Mouse (Mus musculus) limb, embryonic 11.5 days (tissue): Measurements from ENCODE around the gene Lrrc4. TPM values are rescaled to one million over a fixed set of nuclear protein-coding genes. Genes with fewer than 3 reads are reported as not detected.
A peak's percentile ranks its signal among the peaks of the same experiment; 100 is the strongest.

Experiments used
- ATAC-seq: fragments of 200-750 bp; cut with Nextera tagmentation; 2 replicates; pipeline ENCODE4 v1.8.0; 2017; ENCODE audit warnings: low read depth; ENCODE audit not compliant: insufficient number of reproducible peaks, low FRiP score, low TSS enrichment
- DNase-seq: peaks from one replicate; pipeline ENCODE4 v3.0.0-alpha.2; 2015; ENCODE audit warnings: low spot score
- H3K27ac ChIP-seq: fragments of 300-500 bp; sonication (generic); replicated peaks from 2 replicates; pipeline ENCODE4 v1.5.1; 2014; ENCODE audit warnings: low read depth, mild to moderate bottlenecking, low read length
- H3K27me3 ChIP-seq: fragments of 300-500 bp; sonication (generic); 2 replicates; pipeline ENCODE4 v1.6.1; 2014; ENCODE audit warnings: mild to moderate bottlenecking, low read length, mixed read lengths; ENCODE audit not compliant: control insufficient read depth, insufficient read depth
- H3K36me3 ChIP-seq: fragments of 300-500 bp; sonication (generic); 2 replicates; pipeline ENCODE4 v1.6.1; 2014; ENCODE audit warnings: mild to moderate bottlenecking, low read length, moderate library complexity, mixed read lengths; ENCODE audit not compliant: control insufficient read depth, insufficient read depth
- H3K4me1 ChIP-seq: fragments of 300-500 bp; sonication (generic); 2 replicates; pipeline ENCODE4 v1.6.1; 2014; ENCODE audit warnings: low read length, mixed read lengths; ENCODE audit not compliant: control insufficient read depth, insufficient read depth
- H3K4me2 ChIP-seq: fragments of 300-500 bp; sonication (generic); 2 replicates; pipeline ENCODE4 v1.6.1; 2014; ENCODE audit warnings: low read depth, mild to moderate bottlenecking, moderate library complexity; ENCODE audit not compliant: severe bottlenecking
- H3K4me3 ChIP-seq: fragments of 300-500 bp; sonication (generic); 2 replicates; pipeline ENCODE4 v1.5.1; 2014; ENCODE audit warnings: low read depth, low read length
- H3K9ac ChIP-seq: fragments of 300-500 bp; sonication (generic); 2 replicates; pipeline ENCODE4 v1.6.1; 2014; ENCODE audit warnings: mild to moderate bottlenecking, low read length
- H3K9me3 ChIP-seq: fragments of 300-500 bp; sonication (generic); 2 replicates; pipeline ENCODE4 v1.6.1; 2016; ENCODE audit warnings: low read length; ENCODE audit not compliant: control insufficient read depth
- WGBS: fragments of 180-500 bp; shearing (Covaris S2); extraction: QIAGEN DNeasy Blood & Tissue Kit; methylation state at CpG from one replicate; pipeline ENCODE4 v1.1.7; 2014; 5-methylcytosine and 5-hydroxymethylcytosine counted together
- polyA plus RNA-seq: library from polyadenylated mRNA; unstranded; fragments of >200 nt; fragmentation: Nextera tagmentation; extraction: Ambion mirVana; gene quantifications from 2 replicates; pipeline ENCODE4 v1.2.1, GENCODE M21; 2014

The Lrrc4 gene
- 0.33 and 0.48 TPM in 2 replicates for polyA plus RNA-seq

DNA sequence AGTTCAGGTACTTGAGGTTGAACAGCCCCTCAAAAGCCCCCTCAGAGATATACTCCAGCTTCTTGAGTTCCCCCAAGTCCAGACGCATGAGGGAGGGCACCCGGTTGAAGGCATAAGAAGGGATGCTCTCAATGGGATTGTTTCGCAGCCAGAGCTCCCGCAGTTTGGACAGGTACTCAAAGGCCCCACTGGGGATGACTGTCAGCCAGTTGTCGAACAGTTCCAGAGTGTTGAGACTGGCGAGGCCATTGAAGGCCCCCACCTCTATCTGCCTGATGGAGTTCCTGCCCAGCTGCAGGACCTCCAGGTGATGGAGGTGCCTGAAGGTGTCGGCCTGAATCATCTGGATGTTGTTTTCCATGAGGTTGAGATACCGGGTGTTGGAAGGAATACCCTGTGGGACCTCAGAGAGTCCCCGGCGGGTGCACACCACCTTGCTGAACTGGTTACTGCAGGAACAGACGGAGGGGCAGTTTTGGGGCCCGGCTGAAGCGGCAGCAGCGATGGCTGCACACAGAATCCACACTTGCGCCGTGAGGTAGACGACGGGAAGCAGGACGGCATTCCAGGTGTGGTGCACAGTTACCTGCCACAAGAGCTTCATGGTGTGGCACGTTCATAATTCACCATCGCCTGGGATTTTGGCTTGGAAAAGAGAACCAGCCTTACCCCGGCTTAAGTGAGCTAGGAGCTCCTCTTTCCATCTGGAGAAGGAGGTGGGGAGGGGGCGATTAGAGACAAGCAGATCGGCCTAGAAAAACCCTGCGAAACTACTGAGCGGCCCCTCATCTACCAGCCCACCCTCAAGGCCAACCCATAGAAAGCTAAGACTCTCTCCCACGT lies at the start of gene Lrrc4:
Lrrc4 (minus strand) TSS at position 737 of the 843 bp plus-strand sequence.
- Histone ChIP-seq H3K36me3 (no peaks in the 10 kb centered on the region), H3K4me3 (peak within 1 kb of the TSS; percentile 54), H3K4me2 (peak within 1 kb of the TSS; percentile 100), H3K9ac (peak within 1 kb of the TSS; percentile 61), H3K9me3 (0 out of 2 replicates have a peak, but pooled peaks cover 2% of the 10 kb centered on the region), H3K4me1 (peaks cover 9% of the 10 kb centered on the region; the same call in 1 of the 2 replicates), H3K27ac (no peak within 1 kb of the TSS), H3K27me3 (peaks cover 25% of the 10 kb centered on the region)
- DNase-seq (peak; percentile 31), ATAC-seq (no peak)
- WGBS, result 23% methylated on average over 27 of the region's 27 CpGs

- no peak overlapping the region for H3K27ac ChIP-seq
- 95% methylated on average over 4 of the region's 4 CpGs for WGBS
- H3K27me3 ChIP-seq, result no peaks in the 10 kb centered on the region
- 0 out of 2 replicates have a peak, but pooled peaks cover 2% of the 10 kb centered on the region for H3K4me1 ChIP-seq
- no peak overlapping the region for H3K9ac ChIP-seq
- no peak overlapping the region for H3K4me2 ChIP-seq
- H3K9me3 ChIP-seq, result no peaks in the 10 kb centered on the region
- peaks cover 5% of the 10 kb centered on the region for H3K36me3 ChIP-seq
- ATAC-seq, result no peak
- no peak overlapping the region for H3K4me3 ChIP-seq
- DNase-seq, result no peak
These were observed 49.4 kb upstream of the Lrrc4 start for GRCm38 (mm10) chr6:28880909-28881308.

- Histone ChIP-seq H3K4me2 (no peak overlapping the region), H3K27me3 (no peaks in the 10 kb centered on the region), H3K9me3 (no peaks in the 10 kb centered on the region), H3K36me3 (no peaks in the 10 kb centered on the region; the same call in 1 of the 2 replicates), H3K4me1 (0 out of 2 replicates have a peak, but pooled peaks cover 2% of the 10 kb centered on the region), H3K27ac (no peak overlapping the region), H3K4me3 (no peak overlapping the region), H3K9ac (no peak overlapping the region)
- DNase-seq, result no peak
- ATAC-seq, result no peak
- WGBS, result 78% methylated on average over 8 of the region's 8 CpGs
These were observed 47.8 kb upstream of the Lrrc4 start for GRCm38 (mm10) chr6:28879315-28879714.

DNA sequence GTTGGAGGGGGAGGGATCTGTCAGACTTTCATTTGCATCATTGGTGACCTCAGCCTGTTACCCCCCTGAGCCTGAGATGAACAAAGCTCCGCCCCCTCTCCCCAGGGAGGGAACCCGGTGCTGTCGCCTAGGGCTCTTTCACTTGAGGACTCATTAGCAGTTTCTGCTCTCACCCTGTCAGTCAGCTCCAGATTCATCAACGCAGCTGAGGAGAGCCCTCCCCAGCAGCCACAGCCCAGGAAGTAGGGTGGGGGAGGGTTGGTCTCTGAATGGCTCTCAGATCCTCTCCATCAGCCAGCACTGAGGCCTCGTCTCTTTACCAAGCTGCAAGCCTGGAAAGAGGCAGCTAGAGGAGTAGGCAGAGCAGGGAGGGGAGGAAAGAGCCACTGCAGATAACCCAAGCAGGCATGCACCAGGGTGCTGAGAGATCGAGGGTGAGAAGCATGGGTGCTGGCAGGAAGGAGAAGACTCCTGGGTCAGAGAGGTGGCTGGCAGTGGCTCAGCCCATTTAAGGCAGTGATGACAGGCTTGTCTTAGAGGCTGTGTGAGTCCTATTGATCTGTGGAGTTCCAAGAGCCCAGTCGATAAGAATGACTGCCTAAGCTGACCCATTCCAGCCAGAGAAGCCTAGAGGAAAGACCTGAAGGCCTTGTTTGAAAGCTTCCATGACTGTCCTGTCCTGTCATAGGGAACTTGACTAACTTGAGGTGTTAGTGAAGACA lies 46.6 kb upstream of the Lrrc4 start:
- H3K27ac ChIP-seq, result no peak overlapping the region
- no peak for ATAC-seq
- no peaks in the 10 kb centered on the region; the same call in 1 of the 2 replicates for H3K36me3 ChIP-seq
- H3K9ac ChIP-seq, result no peak overlapping the region
- DNase-seq, result no peak
- H3K4me2 ChIP-seq, result no peak overlapping the region
- 26% methylated on average over 7 of the region's 7 CpGs for WGBS
- 0 out of 2 replicates have a peak, but pooled peaks cover 2% of the 10 kb centered on the region for H3K4me1 ChIP-seq
- no peak overlapping the region for H3K4me3 ChIP-seq
- no peaks in the 10 kb centered on the region for H3K9me3 ChIP-seq
- H3K27me3 ChIP-seq, result no peaks in the 10 kb centered on the region

DNA sequence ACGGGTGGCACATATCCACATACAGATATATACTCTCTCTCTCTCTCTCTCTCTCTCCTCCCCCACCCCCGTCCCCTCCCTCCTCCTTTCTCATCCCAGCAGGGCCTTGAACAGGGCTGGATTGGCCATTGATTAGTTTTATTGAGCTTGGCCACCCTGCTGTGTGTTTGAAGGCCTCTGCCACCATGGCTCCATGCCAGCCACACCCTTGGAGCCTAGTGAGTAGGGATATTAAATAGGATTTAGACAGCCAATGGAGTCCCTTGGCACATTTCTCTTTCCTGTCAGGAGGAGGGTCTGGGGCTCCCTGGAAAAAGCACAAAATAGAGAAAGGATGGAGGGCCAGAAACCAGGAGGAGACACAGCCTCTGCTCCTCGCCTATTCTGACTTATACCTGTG lies 44.9 kb upstream of the Lrrc4 start:
- no peak for DNase-seq
- no peak overlapping the region for H3K9ac ChIP-seq
- no peaks in the 10 kb centered on the region for H3K36me3 ChIP-seq
- H3K27ac ChIP-seq, result no peak overlapping the region
- 54% methylated on average over 3 of the region's 3 CpGs for whole genome bisulfite sequencing
- H3K27me3 ChIP-seq, result no peaks in the 10 kb centered on the region
- no peak for ATAC-seq
- no peaks in the 10 kb centered on the region for H3K9me3 ChIP-seq
- H3K4me1 ChIP-seq, result 0 out of 2 replicates have a peak, but pooled peaks cover 2% of the 10 kb centered on the region
- no peak overlapping the region for H3K4me2 ChIP-seq
- H3K4me3 ChIP-seq, result no peak overlapping the region

DNA sequence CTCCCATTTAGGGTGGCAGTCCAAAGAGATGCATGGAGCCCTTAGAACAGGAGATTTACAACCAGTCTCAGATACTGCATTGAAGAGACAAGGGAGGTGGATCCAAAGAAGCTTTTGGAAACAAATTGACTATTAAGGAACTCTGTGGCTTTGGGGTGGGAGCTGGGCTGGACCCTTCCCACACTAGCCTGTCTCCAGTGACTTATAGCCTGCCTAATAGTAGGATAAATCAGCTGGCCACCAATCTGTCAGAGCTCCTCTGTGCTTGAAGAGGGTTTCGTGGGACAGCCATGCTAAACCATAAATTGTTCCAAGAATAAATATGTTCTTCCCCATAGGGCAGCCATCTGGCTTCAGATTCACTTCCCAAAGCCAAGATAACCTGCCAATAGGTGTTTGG lies 43.8 kb upstream of the Lrrc4 start:
- ATAC-seq (no peak), DNase-seq (no peak)
- Histone ChIP-seq H3K27ac (no peak overlapping the region), H3K9me3 (no peaks in the 10 kb centered on the region), H3K27me3 (no peaks in the 10 kb centered on the region), H3K4me1 (0 out of 2 replicates have a peak, but pooled peaks cover 2% of the 10 kb centered on the region), H3K4me2 (no peak overlapping the region), H3K36me3 (no peaks in the 10 kb centered on the region), H3K9ac (no peak overlapping the region), H3K4me3 (no peak overlapping the region)
- 77% methylated on average over 1 of the region's 1 CpGs for WGBS

GRCm38 (mm10) chr6:28874759-28875158 lies 43.2 kb upstream of the Lrrc4 start:
- Histone ChIP-seq H3K9me3 (no peaks in the 10 kb centered on the region), H3K4me1 (0 out of 2 replicates have a peak, but pooled peaks cover 2% of the 10 kb centered on the region), H3K4me3 (no peak overlapping the region), H3K27ac (no peak overlapping the region), H3K4me2 (no peak overlapping the region), H3K36me3 (no peaks in the 10 kb centered on the region), H3K27me3 (no peaks in the 10 kb centered on the region), H3K9ac (no peak overlapping the region)
- ATAC-seq (no peak), DNase-seq (no peak)
- 92% methylated on average over 5 of the region's 5 CpGs for WGBS

- Histone ChIP-seq H3K4me1 (0 out of 2 replicates have a peak, but pooled peaks cover 2% of the 10 kb centered on the region), H3K4me2 (no peak overlapping the region), H3K9ac (no peak overlapping the region), H3K4me3 (no peak overlapping the region), H3K27me3 (no peaks in the 10 kb centered on the region), H3K36me3 (no peaks in the 10 kb centered on the region), H3K9me3 (no peaks in the 10 kb centered on the region), H3K27ac (no peak overlapping the region)
- ATAC-seq (no peak), DNase-seq (no peak)
- 81% methylated on average over 11 of the region's 11 CpGs for WGBS
These were observed 42.5 kb upstream of the Lrrc4 start for GRCm38 (mm10) chr6:28874053-28874452.
